In the genomic region with DNA sequence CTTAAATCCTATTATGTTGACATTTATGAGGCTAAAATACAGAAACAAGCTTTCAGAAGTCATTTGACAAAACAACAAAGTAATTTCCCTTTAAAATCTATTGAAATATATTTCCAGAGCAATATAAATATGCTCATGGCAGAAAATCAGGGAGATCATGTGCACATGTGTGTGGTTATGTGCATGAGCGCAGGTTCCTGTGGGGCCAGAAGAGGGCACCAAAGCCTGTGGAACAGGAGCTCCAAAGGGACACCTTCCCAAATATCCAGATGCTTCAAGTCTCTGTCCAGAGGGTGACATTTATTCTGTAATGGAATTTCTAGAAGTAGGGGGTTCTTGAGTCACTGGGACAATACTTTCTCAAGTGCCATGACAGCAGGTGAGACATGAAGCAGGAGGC, we compare ENCODE assay signal across 12 mouse cellular contexts. TPM values are rescaled to one million over a fixed set of nuclear protein-coding genes. Genes with fewer than 3 reads are reported as not detected.
A peak's percentile ranks its signal among the peaks of the same experiment; 100 is the strongest.
DNase-seq lines count a peak whose midpoint lies in the region; ATAC-seq and TF ChIP-seq lines count a peak whose summit lies in the region.
"Had no signal": no experiment of that assay in that cellular context is flagged by ENCODE, and none has a peak within 500 bp of the region (broad histone marks: within the 10 kb centered on the region; RNA-seq: fewer than 3 reads in every experiment).

No protein-coding gene starts in this region.

- ATAC-seq in lung, postnatal 0 days, result no peak
- ATAC-seq in forebrain, embryonic 12.5 days (ENCODE audit: low FRiP score), result no peak
- ATAC-seq: forebrain, embryonic 14.5 days had no signal

- H3K27ac ChIP-seq in lung, postnatal 0 days (ENCODE audit: low read length), result no peak overlapping the region
- H3K27ac ChIP-seq in forebrain, embryonic 12.5 days, result no peak overlapping the region
- H3K27ac ChIP-seq: macrophage had no signal

- no peak for TF ChIP-seq EP300 in lung, postnatal 0 days (IDR thresholded peaks at IDR 0.05)

- peaks cover 36% of the 10 kb centered on the region for H3K36me3 ChIP-seq in lung, postnatal 0 days (ENCODE audit: insufficient read depth, low read length)
- H3K36me3 ChIP-seq in forebrain, embryonic 12.5 days (replicated peaks), result peaks cover 46% of the 10 kb centered on the region

- no peak overlapping the region for H3K4me2 ChIP-seq in lung, postnatal 0 days (replicated peaks; ENCODE audit: low read depth, low read length)
- no peak overlapping the region for H3K4me2 ChIP-seq in forebrain, embryonic 12.5 days

- H3K4me1 ChIP-seq in lung, postnatal 0 days (ENCODE audit: insufficient read depth, low read depth, low read length), result no peaks in the 10 kb centered on the region
- H3K4me1 ChIP-seq in forebrain, embryonic 12.5 days, result no peaks in the 10 kb centered on the region

- H3K9ac ChIP-seq in lung, postnatal 0 days (replicated peaks; ENCODE audit: low read depth), result no peak overlapping the region
- H3K9ac ChIP-seq in forebrain, embryonic 12.5 days, result no peak overlapping the region

- TF ChIP-seq CTCF in lung, postnatal 0 days (IDR thresholded peaks at IDR 0.05), result peak; percentile 54

- H3K9me3 ChIP-seq in lung, postnatal 0 days (ENCODE audit: low read length), result no peaks in the 10 kb centered on the region
- 0 out of 2 replicates have a peak, but pooled peaks cover 4% of the 10 kb centered on the region for H3K9me3 ChIP-seq in forebrain, embryonic 12.5 days

- no peak overlapping the region for H3K4me3 ChIP-seq in lung, postnatal 0 days (ENCODE audit: low read depth, low read length)
- no peak overlapping the region for H3K4me3 ChIP-seq in forebrain, embryonic 12.5 days (replicated peaks)

- WGBS in lung, postnatal 0 days, result 94% methylated on average over 1 of the region's 1 CpGs
- 95% methylated on average over 1 of the region's 1 CpGs for WGBS in forebrain, embryonic 12.5 days

- no peaks in the 10 kb centered on the region for H3K27me3 ChIP-seq in lung, postnatal 0 days (replicated peaks; ENCODE audit: insufficient read depth, low read length)
- no peaks in the 10 kb centered on the region for H3K27me3 ChIP-seq in forebrain, embryonic 12.5 days

- DNase-seq in embryo, embryonic 10.5 days (ENCODE audit: low spot score), result peak; percentile 13
- DNase-seq in embryo, embryonic 10 days (ENCODE audit: low spot score), result no peak
- DNase-seq in lung, postnatal 0 days (ENCODE audit: low spot score), result no peak
- DNase-seq in lung, postnatal 25 days (ENCODE audit: low spot score), result no peak
- DNase-seq in adrenal gland, postnatal 36 days, result peak; percentile 31 to 34
- peak; percentile 31 for DNase-seq in lung, postnatal 36 days
- DNase-seq in MN1 (ENCODE audit: low spot score), result no peak
- DNase-seq: cerebellum, adult 2 months had no signal

RNA-seq across cellular contexts. Expression of gene Mat2b, which starts 17.8 kb away (rescaled TPM):
- polyA plus RNA-seq in lung, postnatal 0 days (2015; fragmentation: Nextera tagmentation; extraction: Ambion mirVana), result 110 and 111 TPM in 2 replicates
- 10 to 100 TPM; 77.8 to 98.7 TPM for total RNA-seq in adrenal gland, postnatal 36 days (2021)
- 80.3 and 84.8 TPM in 2 replicates for polyA plus RNA-seq in forebrain, embryonic 12.5 days (2016; fragmentation: Nextera tagmentation; extraction: Ambion mirVana)

RNA-seq across cellular contexts. Expression of gene Hmmr, which starts 56.1 kb away (rescaled TPM):
- polyA plus RNA-seq in lung, postnatal 0 days (2015; fragmentation: Nextera tagmentation; extraction: Ambion mirVana), result 1.5 and 2.9 TPM in 2 replicates
- total RNA-seq in adrenal gland, postnatal 36 days (2021), result 1 to 10 TPM; 2.4 to 2.5 TPM
- 64.3 and 68.3 TPM in 2 replicates for polyA plus RNA-seq in forebrain, embryonic 12.5 days (2016; fragmentation: Nextera tagmentation; extraction: Ambion mirVana)
- total RNA-seq: neutrophil, adult 5-6 weeks had no signal

RNA-seq across cellular contexts. Expression of gene Nudcd2, which starts 56.3 kb away (rescaled TPM):
- 55.2 and 60.7 TPM in 2 replicates for polyA plus RNA-seq in lung, postnatal 0 days (2015; fragmentation: Nextera tagmentation; extraction: Ambion mirVana)
- total RNA-seq in adrenal gland, postnatal 36 days (2021), result 10 to 100 TPM; 28.7 to 34.3 TPM
- polyA plus RNA-seq in forebrain, embryonic 12.5 days (2016; fragmentation: Nextera tagmentation; extraction: Ambion mirVana), result 151 and 171 TPM in 2 replicates

Comparison
In these comparisons a context has a peak if more than half of its experiments do, and no peak if none do; other contexts are left out.
1. DNase-seq: peak in embryo, embryonic 10.5 days (single experiment), adrenal gland, postnatal 36 days (2 of 2) and lung, postnatal 36 days (single experiment); none in embryo, embryonic 10 days (single experiment), lung, postnatal 0 days (single experiment), lung, postnatal 25 days (single experiment) and MN1 (single experiment).
2. RNA of gene Hmmr, which starts 56.1 kb away (polyA plus RNA-seq): 64.3 to 68.3 TPM in forebrain, embryonic 12.5 days; 1.5 to 2.9 TPM in lung, postnatal 0 days; every median in the first group is over 10 times any median in the second.